Mouse (Mus musculus) retina, adult 2 months (tissue): Measurements from ENCODE around the gene Tex21.
"Not testable (repeated sequence)": the region's sequence is repeated elsewhere in the genome, so short reads cannot be mapped to it uniquely, and the experiment has no call there.

ENCODE experiments used
- DNase-seq: peaks from one replicate; pipeline ENCODE4 v3.0.0-alpha.2; 2012; ENCODE audit warnings: low read depth, low spot score

Tex21 gene

GRCm38 (mm10) chr12:76195912-76196708 lies 50.4 kb downstream of the Tex21 start:
- DNase-seq: no peak

- no peak for DNase-seq
Measured at GRCm38 (mm10) chr12:76194526-76194925, 52.0 kb downstream of the Tex21 start.

GRCm38 (mm10) chr12:76190940-76191339 lies 55.6 kb downstream of the Tex21 start:
- DNase-seq: peak; percentile 57

- no peak for DNase-seq
Measured at GRCm38 (mm10) chr12:76187849-76188248, 58.7 kb downstream of the Tex21 start.

- DNase-seq: no peak
Measured at GRCm38 (mm10) chr12:76186473-76186872, 60.1 kb downstream of the Tex21 start.

GRCm38 (mm10) chr12:76185167-76185816 lies 61.3 kb downstream of the Tex21 start:
- DNase-seq: no peak

GRCm38 (mm10) chr12:76184271-76184670 lies 62.3 kb downstream of the Tex21 start:
- no peak for DNase-seq

- DNase-seq: no peak
Measured at GRCm38 (mm10) chr12:76182831-76183230, 63.7 kb downstream of the Tex21 start.

- no peak for DNase-seq
Measured at GRCm38 (mm10) chr12:76181471-76181870, 65.1 kb downstream of the Tex21 start.

GRCm38 (mm10) chr12:76180442-76180841 lies 66.1 kb downstream of the Tex21 start:
- no peak for DNase-seq

- no peak for DNase-seq
Measured at GRCm38 (mm10) chr12:76179527-76179926, 67.0 kb downstream of the Tex21 start.

- no peak for DNase-seq
Measured at GRCm38 (mm10) chr12:76179051-76179450, 67.5 kb downstream of the Tex21 start.

- peak; percentile 48 for DNase-seq
Measured at GRCm38 (mm10) chr12:76177864-76178518, 68.6 kb downstream of the Tex21 start.

- DNase-seq: no peak
Measured at GRCm38 (mm10) chr12:76177000-76177863, 69.3 kb downstream of the Tex21 start, which contains the start of gene Esr2. Gene Esr2 (minus strand): TSS chr12:76177259.

- no peak for DNase-seq
Measured at GRCm38 (mm10) chr12:76165641-76166040, 80.9 kb downstream of the Tex21 start.

- DNase-seq: not testable (repeated sequence)
Measured at GRCm38 (mm10) chr12:76152389-76152788, 94.2 kb downstream of the Tex21 start.
